Mouse (Mus musculus) brown adipose tissue, adult 24 weeks (tissue): ENCODE results near the gene Serpina10. TPM values are rescaled to one million over a fixed set of nuclear protein-coding genes. Genes with fewer than 3 reads are reported as not detected.
"Not testable (repeated sequence)": the region's sequence is repeated elsewhere in the genome, so short reads cannot be mapped to it uniquely, and the experiment has no call there.

Experiments
- H3K27ac ChIP-seq: fragments of 200-500 bp; replicated peaks from 2 replicates; pipeline ENCODE4 v1.5.1; 2012; ENCODE audit warnings: low read depth, mild to moderate bottlenecking, low read length
- H3K4me1 ChIP-seq: fragments of 200-500 bp; 2 replicates; pipeline ENCODE4 v1.6.1; 2012; ENCODE audit warnings: low read length, mixed read lengths; ENCODE audit not compliant: control insufficient read depth, insufficient read depth, insufficient read length
- H3K4me3 ChIP-seq: fragments of 200-500 bp; 2 replicates; pipeline ENCODE4 v1.5.1; 2012; ENCODE audit warnings: low read depth, mild to moderate bottlenecking, low read length, moderate library complexity; ENCODE audit not compliant: insufficient read depth
- polyA plus RNA-seq: library from polyadenylated mRNA; stranded (reverse); fragments of >200 nt; gene quantifications from 2 replicates; pipeline ENCODE4 v1.2.4, GENCODE M21; 2012; ENCODE audit not compliant: missing spikeins, insufficient read depth, insufficient read length

Gene Serpina10
- polyA plus RNA-seq, 1 experiment = not detected

GRCm38 (mm10) chr12:103646314-103646713 is 15.1 kb upstream of the Serpina10 start:
- Histone ChIP-seq H3K4me3 (no peak overlapping the region), H3K4me1 (no peaks in the 10 kb centered on the region), H3K27ac (no peak overlapping the region)

GRCm38 (mm10) chr12:103644601-103645000 is 13.4 kb upstream of the Serpina10 start:
- no peak overlapping the region for H3K27ac ChIP-seq
- H3K4me3 ChIP-seq = no peak overlapping the region
- no peaks in the 10 kb centered on the region for H3K4me1 ChIP-seq

GRCm38 (mm10) chr12:103643818-103644217 is 12.6 kb upstream of the Serpina10 start:
- H3K4me3 ChIP-seq = no peak overlapping the region
- no peaks in the 10 kb centered on the region for H3K4me1 ChIP-seq
- no peak overlapping the region for H3K27ac ChIP-seq

- Histone ChIP-seq H3K4me1 (no peaks in the 10 kb centered on the region), H3K4me3 (no peak overlapping the region), H3K27ac (no peak overlapping the region)
These were observed 12.1 kb upstream of the Serpina10 start for GRCm38 (mm10) chr12:103643336-103643735.

- no peak overlapping the region for H3K4me3 ChIP-seq
- no peak overlapping the region for H3K27ac ChIP-seq
- H3K4me1 ChIP-seq = no peaks in the 10 kb centered on the region
These were observed 4.6 kb upstream of the Serpina10 start for GRCm38 (mm10) chr12:103635846-103636245.

- Histone ChIP-seq H3K4me3 (no peak overlapping the region), H3K27ac (no peak overlapping the region), H3K4me1 (no peaks in the 10 kb centered on the region)
These were observed 3.2 kb upstream of the Serpina10 start for GRCm38 (mm10) chr12:103634430-103634829.

GRCm38 (mm10) chr12:103616860-103617261 is 14.4 kb downstream of the Serpina10 start:
- Histone ChIP-seq H3K4me3 (no peak overlapping the region), H3K4me1 (no peaks in the 10 kb centered on the region), H3K27ac (no peak overlapping the region)

- no peak overlapping the region for H3K27ac ChIP-seq
- H3K4me1 ChIP-seq = no peaks in the 10 kb centered on the region
- H3K4me3 ChIP-seq = no peak overlapping the region
These were observed 15.5 kb downstream of the Serpina10 start for GRCm38 (mm10) chr12:103615734-103616133.

GRCm38 (mm10) chr12:103615141-103615540 is 16.1 kb downstream of the Serpina10 start:
- Histone ChIP-seq H3K4me1 (no peaks in the 10 kb centered on the region), H3K27ac (no peak overlapping the region), H3K4me3 (no peak overlapping the region)

- no peak overlapping the region for H3K27ac ChIP-seq
- H3K4me3 ChIP-seq = no peak overlapping the region
- no peaks in the 10 kb centered on the region for H3K4me1 ChIP-seq
These were observed 29.4 kb downstream of the Serpina10 start for GRCm38 (mm10) chr12:103601839-103602238.

- Histone ChIP-seq H3K4me3 (no peak overlapping the region), H3K27ac (no peak overlapping the region), H3K4me1 (no peaks in the 10 kb centered on the region)
These were observed 30.9 kb downstream of the Serpina10 start for GRCm38 (mm10) chr12:103600364-103600763.

- Histone ChIP-seq H3K4me3 (no peak overlapping the region), H3K4me1 (no peaks in the 10 kb centered on the region), H3K27ac (no peak overlapping the region)
These were observed 32.8 kb downstream of the Serpina10 start for GRCm38 (mm10) chr12:103598411-103598810.

- Histone ChIP-seq H3K4me3 (no peak overlapping the region), H3K27ac (no peak overlapping the region), H3K4me1 (no peaks in the 10 kb centered on the region)
These were observed 47.5 kb downstream of the Serpina10 start for GRCm38 (mm10) chr12:103583771-103584170.

- H3K27ac ChIP-seq, H3K4me3 ChIP-seq, H3K4me1 ChIP-seq: not testable (repeated sequence)
These were observed 53.1 kb downstream of the Serpina10 start for GRCm38 (mm10) chr12:103578148-103578547.

- Histone ChIP-seq H3K27ac (no peak overlapping the region), H3K4me3 (no peak overlapping the region), H3K4me1 (no peaks in the 10 kb centered on the region)
These were observed 61.6 kb downstream of the Serpina10 start for GRCm38 (mm10) chr12:103569690-103570089.

- no peaks in the 10 kb centered on the region for H3K4me1 ChIP-seq
- no peak overlapping the region for H3K4me3 ChIP-seq
- no peak overlapping the region for H3K27ac ChIP-seq
These were observed 64.1 kb downstream of the Serpina10 start for GRCm38 (mm10) chr12:103567129-103567528.

- Histone ChIP-seq H3K4me3 (no peak overlapping the region), H3K27ac (no peak overlapping the region), H3K4me1 (no peaks in the 10 kb centered on the region)
These were observed 66.1 kb downstream of the Serpina10 start for GRCm38 (mm10) chr12:103565151-103565550.
